In genomic region chr9:77693405-77693804, GRCm38 (mm10) we compare ENCODE assay signal across 20 mouse cellular contexts. TPM values are rescaled to one million over a fixed set of nuclear protein-coding genes. Genes with fewer than 3 reads are reported as not detected.
DNase-seq lines count a peak whose midpoint lies in the region; ATAC-seq and TF ChIP-seq lines count a peak whose summit lies in the region.
"Had no signal": no experiment of that assay in that cellular context is flagged by ENCODE, and none has a peak within 500 bp of the region (broad histone marks: within the 10 kb centered on the region; RNA-seq: fewer than 3 reads in every experiment).

No protein-coding gene starts in this region.

- no peak for DNase-seq in heart, postnatal 0 days (ENCODE audit: low spot score)
- DNase-seq in heart, postnatal 10 days = no peak
- no peak for DNase-seq in lung, embryonic 14.5 days
- no peak for DNase-seq in lung, postnatal 25 days (ENCODE audit: low spot score)
- DNase-seq in kidney, postnatal 36 days = peak; percentile 54 to 64
- DNase-seq in gastrocnemius, adult 8-10 months (ENCODE audit: low spot score in 2 of 2) = no peak
- no peak for DNase-seq in cerebellum, adult 8-10 months
- DNase-seq in T-cell, adult 2 months (ENCODE audit: low spot score) = no peak
- DNase-seq: B cell, adult 2 months; cerebellum, adult 18-20 months; embryo, embryonic 11 days; layer of hippocampus, postnatal 36 days; midbrain, embryonic 14.5 days; thymus, postnatal 14 days had no signal

- no peak overlapping the region for H3K4me2 ChIP-seq in heart, postnatal 0 days (ENCODE audit: low read depth, low read length)
- H3K4me2 ChIP-seq in lung, embryonic 14.5 days = no peak overlapping the region
- H3K4me2 ChIP-seq: intestine, embryonic 15.5 days; lung, embryonic 15.5 days had no signal

- no peaks in the 10 kb centered on the region for H3K4me1 ChIP-seq in heart, postnatal 0 days (ENCODE audit: control insufficient read depth, insufficient read depth)
- no peaks in the 10 kb centered on the region for H3K4me1 ChIP-seq in lung, embryonic 14.5 days (ENCODE audit: insufficient read depth)
- H3K4me1 ChIP-seq: heart, embryonic 10.5 days; intestine, embryonic 15.5 days; limb, embryonic 10.5 days; lung, embryonic 15.5 days had no signal

- WGBS in heart, postnatal 0 days = 83% methylated on average over 1 of the region's 1 CpGs
- WGBS in lung, embryonic 14.5 days = 81% methylated on average over 1 of the region's 1 CpGs

- no peak for ATAC-seq in heart, postnatal 0 days (ENCODE audit: insufficient read depth, low read depth)
- no peak for ATAC-seq in lung, embryonic 14.5 days (ENCODE audit: insufficient read depth)
- ATAC-seq: forebrain, embryonic 14.5 days; intestine, embryonic 15.5 days had no signal

- TF ChIP-seq EP300 in heart, postnatal 0 days (IDR thresholded peaks at IDR 0.05; ENCODE audit: low read depth) = no peak

- H3K9ac ChIP-seq in heart, postnatal 0 days (replicated peaks; ENCODE audit: low read depth, low read length) = no peak overlapping the region
- H3K9ac ChIP-seq in lung, embryonic 14.5 days = no peak overlapping the region
- H3K9ac ChIP-seq: intestine, embryonic 15.5 days; lung, embryonic 15.5 days had no signal

- no peaks in the 10 kb centered on the region for H3K36me3 ChIP-seq in heart, postnatal 0 days (replicated peaks; ENCODE audit: control insufficient read depth, insufficient read depth, low read length)
- no peaks in the 10 kb centered on the region for H3K36me3 ChIP-seq in lung, embryonic 14.5 days (ENCODE audit: insufficient read depth)
- H3K36me3 ChIP-seq: heart, embryonic 10.5 days; intestine, embryonic 15.5 days; limb, embryonic 10.5 days; lung, embryonic 15.5 days had no signal

- no peaks in the 10 kb centered on the region for H3K27me3 ChIP-seq in heart, postnatal 0 days (ENCODE audit: control insufficient read depth, insufficient read depth, low read length)
- H3K27me3 ChIP-seq in lung, embryonic 14.5 days (ENCODE audit: insufficient read depth, low read length) = no peaks in the 10 kb centered on the region
- H3K27me3 ChIP-seq: intestine, embryonic 15.5 days; lung, embryonic 15.5 days had no signal

- peak; percentile 17; the same call in 1 of the 2 replicates for TF ChIP-seq CTCF in heart, postnatal 0 days (IDR thresholded peaks at IDR 0.05; ENCODE audit: low read depth)
- 0 out of 2 replicates have a peak, but pooled peaks have one; percentile 24 for TF ChIP-seq CTCF in lung, embryonic 14.5 days (IDR thresholded peaks at IDR 0.05; ENCODE audit: low read depth)

- H3K9me3 ChIP-seq in heart, postnatal 0 days (replicated peaks; ENCODE audit: control insufficient read depth, low read length) = no peaks in the 10 kb centered on the region
- H3K9me3 ChIP-seq in lung, embryonic 14.5 days (ENCODE audit: low read depth, low read length) = no peaks in the 10 kb centered on the region
- H3K9me3 ChIP-seq: heart, embryonic 10.5 days; intestine, embryonic 15.5 days; limb, embryonic 10.5 days; lung, embryonic 15.5 days had no signal

- intact Hi-C loops in heart, postnatal 10 days (cut with DNase I) = no loop called here

- no peak overlapping the region for H3K27ac ChIP-seq in heart, postnatal 0 days (ENCODE audit: low read depth)
- no peak overlapping the region for H3K27ac ChIP-seq in lung, embryonic 14.5 days (ENCODE audit: low read depth)
- H3K27ac ChIP-seq: heart, embryonic 10.5 days; intestine, embryonic 15.5 days; limb, embryonic 10.5 days; lung, embryonic 15.5 days had no signal

- H3K4me3 ChIP-seq in heart, postnatal 0 days (ENCODE audit: low read depth, low read length) = no peak overlapping the region
- H3K4me3 ChIP-seq in lung, embryonic 14.5 days (ENCODE audit: low read depth, low read length) = no peak overlapping the region
- H3K4me3 ChIP-seq: heart, embryonic 10.5 days; intestine, embryonic 15.5 days; limb, embryonic 10.5 days; lung, embryonic 15.5 days had no signal

RNA-seq across cellular contexts. Expression of gene Klhl31, which starts 57.1 kb away (rescaled TPM):
- total RNA-seq in heart, postnatal 0 days (2014; rRNA removed; ENCODE audit: low replicate concordance) = 75.3 and 80.7 TPM in 2 replicates
- polyA plus RNA-seq in heart, postnatal 0 days (2015; fragmentation: Nextera tagmentation; extraction: Ambion mirVana) = 66.8 TPM in 2 replicates
- 100 to 1,000 TPM; 115 to 125 TPM for total RNA-seq in heart, postnatal 10 days (2021)
- polyA plus RNA-seq in lung, embryonic 14.5 days (2014; fragmentation: Nextera tagmentation; extraction: Ambion mirVana) = 0.33 and 0.54 TPM in 2 replicates
- 100 to 1,000 TPM; 595 to 734 (median 690) TPM for total RNA-seq in gastrocnemius, adult 8-10 months (2022)
- total RNA-seq: hematopoietic stem cell, adult 5-6 weeks had no signal
- polyA plus RNA-seq: midbrain, embryonic 14.5 days had no signal

Comparison
In these comparisons a context has a peak if more than half of its experiments do, and no peak if none do; other contexts are left out.
1. DNase-seq: peak in kidney, postnatal 36 days (2 of 2); none in heart, postnatal 0 days (single experiment), heart, postnatal 10 days (0 of 2), lung, embryonic 14.5 days (single experiment), lung, postnatal 25 days (single experiment), gastrocnemius, adult 8-10 months (0 of 2), cerebellum, adult 8-10 months (single experiment) and T-cell, adult 2 months (single experiment).